ENCODE assay signal across 13 mouse cellular contexts in the genomic region with DNA sequence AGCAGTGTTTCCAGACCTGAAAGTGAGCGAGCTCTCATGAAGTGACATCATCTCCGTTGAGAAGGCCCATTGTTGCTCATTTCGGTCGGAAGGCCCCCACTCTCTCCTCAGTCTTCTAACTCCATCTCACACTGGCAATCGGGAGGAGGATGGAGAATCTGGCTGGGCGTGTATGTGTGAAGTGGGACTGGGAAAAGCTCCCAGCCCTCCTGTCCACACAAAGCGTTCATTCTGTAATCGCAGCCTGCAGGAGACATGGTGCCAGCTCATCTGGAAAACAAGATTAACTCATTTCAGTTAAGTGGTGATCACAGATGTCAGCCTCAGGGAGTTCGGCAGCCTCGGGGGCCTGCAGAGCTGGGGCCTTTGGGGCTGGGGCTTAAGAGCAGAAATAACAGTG.
DNase-seq lines count a peak whose midpoint lies in the region; ATAC-seq lines count a peak whose summit lies in the region.
"Had no signal": no experiment of that assay in that cellular context is flagged by ENCODE, and none has a peak within 500 bp of the region (broad histone marks: within the 10 kb centered on the region; RNA-seq: fewer than 3 reads in every experiment).

No protein-coding gene starts in this region.

- no peaks in the 10 kb centered on the region for H3K27me3 ChIP-seq in embryonic facial prominence, embryonic 11.5 days (ENCODE audit: control insufficient read depth, insufficient read depth, low read length)
- H3K27me3 ChIP-seq in midbrain, embryonic 14.5 days (ENCODE audit: control insufficient read depth, insufficient read depth, low read length), result no peaks in the 10 kb centered on the region
- H3K27me3 ChIP-seq: CH12.LX; stomach, embryonic 15.5 days had no signal

- intact Hi-C loops in heart, postnatal 14 days (cut with DNase I), result no loop called here

- H3K9ac ChIP-seq in embryonic facial prominence, embryonic 11.5 days (replicated peaks; ENCODE audit: low read length), result no peak overlapping the region
- H3K9ac ChIP-seq in midbrain, embryonic 14.5 days (replicated peaks; ENCODE audit: low read length), result no peak overlapping the region
- H3K9ac ChIP-seq: stomach, embryonic 15.5 days had no signal

- H3K4me3 ChIP-seq in embryonic facial prominence, embryonic 11.5 days (ENCODE audit: low read depth, low read length), result no peak overlapping the region
- H3K4me3 ChIP-seq in midbrain, embryonic 14.5 days (replicated peaks; ENCODE audit: low read depth, low read length), result no peak overlapping the region
- H3K4me3 ChIP-seq: stomach, embryonic 15.5 days had no signal

- peak; percentile 49 for ATAC-seq in embryonic facial prominence, embryonic 11.5 days (replicated peaks; ENCODE audit: insufficient number of reproducible peaks, low FRiP score, low TSS enrichment, low read depth)
- ATAC-seq in midbrain, embryonic 14.5 days (ENCODE audit: low FRiP score, low TSS enrichment), result peak; percentile 40; the same call in 1 of the 2 replicates
- ATAC-seq: activated CD4-positive, CD25-positive, alpha-beta regulatory T cell, adult 4 months had no signal

- WGBS in embryonic facial prominence, embryonic 11.5 days, result 11% methylated on average over 10 of the region's 10 CpGs
- WGBS in midbrain, embryonic 14.5 days, result 6% methylated on average over 10 of the region's 10 CpGs

- H3K27ac ChIP-seq in embryonic facial prominence, embryonic 11.5 days (replicated peaks; ENCODE audit: low read depth, low read length), result no peak overlapping the region
- H3K27ac ChIP-seq in midbrain, embryonic 14.5 days (replicated peaks; ENCODE audit: low read depth, low read length), result no peak overlapping the region
- H3K27ac ChIP-seq: stomach, embryonic 15.5 days had no signal

- peak; percentile 8 for DNase-seq in layer of hippocampus, adult 11-12 months (ENCODE audit: low spot score)
- DNase-seq in layer of hippocampus, postnatal 25 days (ENCODE audit: extremely low spot score in 1 of 2, low spot score in 1 of 2), result no peak
- DNase-seq in embryonic facial prominence, embryonic 11.5 days (ENCODE audit: low spot score), result peak; percentile 38
- peak; percentile 8 to 22 for DNase-seq in heart, postnatal 14 days
- peak; percentile 73 for DNase-seq in midbrain, embryonic 14.5 days
- DNase-seq in urinary bladder, postnatal 14 days (ENCODE audit: low spot score), result no peak
- DNase-seq in lung, postnatal 25 days (ENCODE audit: low spot score), result no peak
- DNase-seq in urinary bladder, postnatal 25 days (ENCODE audit: low spot score), result no peak
- DNase-seq: cerebellum, adult 9-10 months; kidney, postnatal 10 days had no signal

- H3K4me1 ChIP-seq in embryonic facial prominence, embryonic 11.5 days (ENCODE audit: control insufficient read depth, insufficient read depth, low read length), result no peaks in the 10 kb centered on the region
- H3K4me1 ChIP-seq in midbrain, embryonic 14.5 days (ENCODE audit: control insufficient read depth, insufficient read depth, low read length), result peaks cover 11% of the 10 kb centered on the region; the same call in 1 of the 2 replicates

- H3K36me3 ChIP-seq in embryonic facial prominence, embryonic 11.5 days (replicated peaks; ENCODE audit: control insufficient read depth, insufficient read depth, low read depth, low read length), result no peaks in the 10 kb centered on the region
- no peaks in the 10 kb centered on the region for H3K36me3 ChIP-seq in midbrain, embryonic 14.5 days (ENCODE audit: control insufficient read depth, insufficient read depth, low read length)
- H3K36me3 ChIP-seq: stomach, embryonic 15.5 days had no signal

- H3K9me3 ChIP-seq in embryonic facial prominence, embryonic 11.5 days (replicated peaks; ENCODE audit: control insufficient read depth, low read length), result no peaks in the 10 kb centered on the region
- H3K9me3 ChIP-seq in midbrain, embryonic 14.5 days (ENCODE audit: control insufficient read depth, low read length), result no peaks in the 10 kb centered on the region
- H3K9me3 ChIP-seq: stomach, embryonic 15.5 days had no signal

- no peak overlapping the region for H3K4me2 ChIP-seq in embryonic facial prominence, embryonic 11.5 days (ENCODE audit: low read depth, low read length)
- H3K4me2 ChIP-seq in midbrain, embryonic 14.5 days (ENCODE audit: low read length), result no peak overlapping the region
- H3K4me2 ChIP-seq: stomach, embryonic 15.5 days had no signal

Comparison
In these comparisons a context has a peak if more than half of its experiments do, and no peak if none do; other contexts are left out.
1. DNase-seq: peak in layer of hippocampus, adult 11-12 months (single experiment), embryonic facial prominence, embryonic 11.5 days (single experiment), heart, postnatal 14 days (2 of 2) and midbrain, embryonic 14.5 days (single experiment); none in layer of hippocampus, postnatal 25 days (0 of 2), urinary bladder, postnatal 14 days (single experiment), lung, postnatal 25 days (single experiment) and urinary bladder, postnatal 25 days (single experiment).